Mouse (Mus musculus) cortical plate, adult 2 months (tissue): Measurements from ENCODE around the gene Pmm2. TPM values are rescaled to one million over a fixed set of nuclear protein-coding genes. Genes with fewer than 3 reads are reported as not detected.

Experiments
- H3K27ac ChIP-seq: fragments of 200-500 bp; 2 replicates; pipeline ENCODE4 v1.5.1; 2012; ENCODE audit warnings: low read length, control low read depth, inconsistent platforms; ENCODE audit not compliant: insufficient read depth
- H3K4me1 ChIP-seq: fragments of 200-500 bp; 2 replicates; pipeline ENCODE4 v1.6.1; 2011; ENCODE audit warnings: low read length; ENCODE audit not compliant: control insufficient read depth, insufficient read depth
- H3K4me3 ChIP-seq: fragments of 200-500 bp; 2 replicates; pipeline ENCODE4 v1.5.1; 2011; ENCODE audit warnings: mild to moderate bottlenecking, low read length, control low read depth; ENCODE audit not compliant: insufficient read depth
- CTCF ChIP-seq: fragments of 200-500 bp; IDR thresholded peaks from 2 replicates; pipeline ENCODE4 v1.5.1; 2011; ENCODE audit warnings: mild to moderate bottlenecking, control low read depth, low read length; ENCODE audit not compliant: insufficient read depth; ENCODE audit errors: extremely low read depth
- POLR2A ChIP-seq: fragments of 200-500 bp; IDR thresholded peaks from 2 replicates; pipeline ENCODE4 v1.6.1; 2011; ENCODE audit warnings: mild to moderate bottlenecking, low read length, control low read depth; ENCODE audit not compliant: insufficient read depth; ENCODE audit errors: extremely low read depth
- polyA plus RNA-seq: library from polyadenylated mRNA; depleted of rRNA; stranded (reverse); fragments of >200 nt; gene quantifications from 2 replicates; pipeline ENCODE4 v1.2.3, GENCODE M21; 2012

The Pmm2 gene
- polyA plus RNA-seq, 1 experiment = 44.6 TPM

- Histone ChIP-seq H3K4me3 (no peak overlapping the region), H3K4me1 (no peaks in the 10 kb centered on the region), H3K27ac (no peak overlapping the region)
- TF ChIP-seq CTCF (no peak), POLR2A (no peak)
These were observed 18.1 kb downstream of the Pmm2 start for GRCm38 (mm10) chr16:8655599-8655998.

DNA sequence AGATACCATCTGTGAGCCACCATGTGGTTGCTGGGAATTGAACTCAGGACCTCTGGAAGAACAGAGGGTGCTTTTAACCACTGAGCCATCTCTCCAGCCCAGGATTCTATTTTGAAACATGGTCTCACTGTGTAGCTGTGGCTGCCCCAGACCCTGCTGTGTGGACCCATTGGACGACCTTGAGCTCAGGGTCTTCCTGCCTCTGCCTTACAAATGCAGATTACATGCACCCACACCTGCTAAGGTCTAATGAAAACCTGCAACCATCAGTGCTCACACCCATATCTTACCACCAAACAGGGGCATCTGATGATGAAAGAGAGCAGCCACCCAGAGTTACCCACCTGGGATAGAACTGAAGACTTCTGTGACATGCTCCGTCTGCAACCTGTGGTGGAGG lies 18.8 kb downstream of the Pmm2 start:
- H3K4me1 ChIP-seq = no peaks in the 10 kb centered on the region
- H3K27ac ChIP-seq = no peak overlapping the region
- no peak overlapping the region for H3K4me3 ChIP-seq
- no peak for TF ChIP-seq CTCF
- TF ChIP-seq POLR2A = no peak

DNA sequence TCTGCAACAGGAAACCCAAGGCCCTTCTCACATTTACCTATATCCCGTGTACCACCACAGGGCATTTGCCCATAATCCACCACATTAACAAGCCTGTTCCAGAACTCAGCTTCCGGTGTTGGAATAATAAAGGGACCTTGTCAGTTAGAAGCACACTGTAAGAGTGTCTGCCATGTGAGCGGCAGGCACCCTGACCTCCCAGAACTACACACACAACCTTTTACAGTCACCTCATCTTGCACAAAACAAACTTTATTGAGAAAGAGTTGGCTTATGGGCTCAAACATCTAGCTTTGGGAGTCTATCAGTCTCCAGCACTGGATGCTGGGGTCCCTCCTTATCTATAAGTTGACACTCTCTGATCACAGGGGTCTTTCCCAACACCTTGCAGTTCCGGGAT lies 20.9 kb downstream of the Pmm2 start:
- no peak for TF ChIP-seq POLR2A
- no peak for TF ChIP-seq CTCF
- Histone ChIP-seq H3K4me3 (no peak overlapping the region), H3K4me1 (no peaks in the 10 kb centered on the region), H3K27ac (no peak overlapping the region)

- Histone ChIP-seq H3K4me1 (no peaks in the 10 kb centered on the region), H3K27ac (no peak overlapping the region), H3K4me3 (no peak overlapping the region)
- TF ChIP-seq POLR2A (no peak), CTCF (no peak)
These were observed 21.3 kb downstream of the Pmm2 start for GRCm38 (mm10) chr16:8658764-8659163.

DNA sequence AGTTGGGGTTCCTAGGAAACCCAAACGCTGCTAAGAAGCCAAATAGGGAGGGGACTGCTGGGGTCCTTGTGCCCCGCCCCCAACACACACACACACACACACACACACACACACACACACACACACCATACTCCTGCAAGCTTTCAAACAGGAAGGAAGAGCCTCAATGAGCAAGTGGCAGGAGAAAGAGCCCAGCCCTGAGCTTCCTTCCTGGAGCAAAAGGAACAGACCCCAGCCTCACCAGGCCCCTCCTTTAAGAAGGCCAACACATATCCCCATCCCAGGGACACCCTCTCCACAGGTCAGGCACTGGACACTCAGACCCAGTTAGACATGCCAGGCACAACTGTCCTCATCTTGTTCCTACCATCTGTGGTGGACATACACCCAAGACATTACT lies 25.5 kb downstream of the Pmm2 start:
- no peak overlapping the region for H3K4me3 ChIP-seq

GRCm38 (mm10) chr16:8663606-8664539 lies 26.4 kb downstream of the Pmm2 start:
- Histone ChIP-seq H3K4me1 (no peaks in the 10 kb centered on the region), H3K4me3 (no peak overlapping the region), H3K27ac (no peak overlapping the region)
- no peak for TF ChIP-seq CTCF
- TF ChIP-seq POLR2A = no peak

More for the DNA sequence above, 25.5 kb downstream of the Pmm2 start:
- Histone ChIP-seq H3K4me1 (no peaks in the 10 kb centered on the region), H3K27ac (no peak overlapping the region)
- no peak for TF ChIP-seq CTCF
- no peak for TF ChIP-seq POLR2A

DNA sequence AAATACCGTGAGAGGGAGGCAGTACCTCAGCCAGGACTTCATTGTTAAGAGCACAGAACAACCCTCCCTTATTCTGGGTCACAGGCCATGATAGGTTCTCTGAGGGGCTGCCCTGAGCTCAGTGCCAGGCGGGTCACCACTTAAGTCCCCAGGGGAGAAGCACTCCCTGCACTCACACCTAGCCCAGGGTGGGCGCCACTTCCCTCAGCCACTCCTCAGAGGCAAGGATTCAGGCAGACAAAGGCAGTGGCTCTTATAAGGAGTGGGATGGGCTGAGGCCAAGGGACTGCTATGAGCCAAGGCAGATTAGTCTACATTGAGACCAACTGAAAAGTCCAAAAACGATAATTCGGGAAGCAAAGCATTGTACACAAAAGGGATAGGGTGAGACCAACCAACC lies 27.9 kb downstream of the Pmm2 start:
- Histone ChIP-seq H3K4me3 (no peak overlapping the region), H3K4me1 (no peaks in the 10 kb centered on the region), H3K27ac (no peak overlapping the region)
- TF ChIP-seq POLR2A (no peak), CTCF (no peak)

DNA sequence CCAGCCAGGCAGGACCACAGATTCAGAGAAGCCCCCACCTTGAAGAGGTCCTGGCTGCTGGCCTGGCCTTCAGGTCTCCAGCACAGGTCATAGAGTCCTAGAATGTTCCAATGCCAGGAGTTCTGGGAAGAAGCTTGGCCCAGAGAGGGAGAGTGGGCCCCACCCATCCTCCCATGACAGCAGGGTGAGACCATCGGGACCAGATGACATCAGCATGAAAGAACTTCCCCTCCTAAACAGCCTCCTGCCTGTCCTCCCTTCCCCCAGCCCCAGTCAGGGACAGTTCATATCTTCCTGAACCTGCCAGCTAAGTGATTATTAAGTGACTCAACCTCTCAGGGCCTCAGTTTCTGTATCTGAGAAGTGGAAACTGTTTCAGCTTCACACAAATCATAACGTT lies 29.0 kb downstream of the Pmm2 start:
- no peak for TF ChIP-seq CTCF
- no peak for TF ChIP-seq POLR2A
- H3K4me3 ChIP-seq = no peak overlapping the region
- H3K27ac ChIP-seq = no peak overlapping the region
- H3K4me1 ChIP-seq = no peaks in the 10 kb centered on the region

GRCm38 (mm10) chr16:8667261-8667660 lies 29.8 kb downstream of the Pmm2 start:
- Histone ChIP-seq H3K27ac (no peak overlapping the region), H3K4me1 (no peaks in the 10 kb centered on the region), H3K4me3 (no peak overlapping the region)
- TF ChIP-seq POLR2A = no peak
- no peak for TF ChIP-seq CTCF

DNA sequence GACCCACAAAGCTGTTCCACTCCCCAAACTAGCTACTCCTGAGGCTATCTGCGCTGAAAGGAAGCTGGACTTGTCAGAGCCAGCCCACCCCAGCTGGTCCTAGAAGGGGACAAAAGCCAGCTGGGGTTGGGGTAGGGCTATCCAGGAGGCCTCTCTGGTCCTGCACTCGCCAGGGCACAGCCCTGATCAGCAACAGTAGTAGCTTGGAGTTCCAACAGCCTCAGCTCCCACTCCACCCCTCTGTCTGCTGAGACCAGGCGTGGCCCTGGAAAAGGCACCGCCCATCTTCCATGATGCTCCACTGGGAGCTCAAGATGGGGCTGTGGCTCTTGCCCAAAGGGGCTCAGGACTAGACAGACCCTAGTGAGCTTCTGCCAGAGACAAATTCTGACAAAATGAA lies 30.3 kb downstream of the Pmm2 start:
- H3K4me3 ChIP-seq = no peak overlapping the region
- no peaks in the 10 kb centered on the region for H3K4me1 ChIP-seq
- H3K27ac ChIP-seq = no peak overlapping the region
- TF ChIP-seq POLR2A (no peak), CTCF (no peak)
